Mouse (Mus musculus) inflammation-experienced regulatory T-cells, adult 6 months (primary cell): Measurements from ENCODE around the gene Syndig1. TPM values are rescaled to one million over a fixed set of nuclear protein-coding genes. Genes with fewer than 3 reads are reported as not detected.

Experiments
- ATAC-seq: one replicate; pipeline ENCODE4 v1.8.0; 2017
- polyA plus RNA-seq, 3 experiments: library from polyadenylated mRNA; unstranded; fragments of 100-300 nt; shearing (Covaris generic); gene quantifications; one replicate each; pipeline ENCODE4 v1.2.1; 2017

Gene Syndig1
- under 1 TPM in 1 of 3 experiments, not detected in 2; 0.16 TPM for polyA plus RNA-seq

- ATAC-seq, result no peak
These were observed at the start of gene Syndig1 for GRCm38 (mm10) chr2:149828911-149829310. TSS of gene Syndig1 (plus strand) at chr2:149829211.

DNA sequence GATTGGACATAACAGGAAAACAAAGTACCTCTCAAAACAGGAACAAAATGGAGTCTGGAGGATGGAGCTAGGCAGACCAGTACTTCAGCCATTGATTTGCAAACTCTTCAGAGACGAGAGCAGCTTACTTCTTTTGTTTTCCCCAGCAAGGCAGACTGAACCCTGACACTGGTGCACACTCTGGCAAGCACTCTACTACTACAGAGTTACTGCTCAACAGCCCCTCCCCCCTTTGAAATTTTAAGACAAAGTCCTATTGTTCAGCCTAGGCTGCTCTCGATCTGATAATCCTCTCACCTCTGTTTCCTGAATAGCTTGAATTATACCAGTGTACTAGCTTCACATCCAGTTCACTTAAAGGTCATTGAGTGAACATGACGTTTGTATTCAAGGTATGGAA is 30.4 kb upstream of the Syndig1 start:
- no peak for ATAC-seq

GRCm38 (mm10) chr2:149804599-149805140 is 24.3 kb upstream of the Syndig1 start:
- no peak for ATAC-seq

DNA sequence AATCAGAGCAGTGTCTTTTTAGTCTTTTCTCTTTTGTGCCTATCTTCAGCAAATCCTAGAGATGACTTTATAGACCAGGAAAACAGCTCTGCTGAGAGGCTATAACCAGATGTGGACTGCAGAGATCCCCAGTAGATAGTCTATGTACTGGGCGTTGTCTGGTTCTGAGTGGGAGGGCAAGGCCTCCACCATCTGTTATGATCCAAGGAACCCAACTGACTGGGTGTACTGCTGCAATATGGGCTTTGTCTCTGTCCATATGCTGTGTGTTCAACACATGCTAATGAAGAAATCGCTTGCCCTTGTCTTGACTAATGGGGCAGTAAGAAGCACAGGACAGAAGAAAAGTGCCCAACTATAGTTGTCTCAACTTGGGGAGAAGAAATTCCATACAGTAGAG is 23.8 kb upstream of the Syndig1 start:
- no peak for ATAC-seq

DNA sequence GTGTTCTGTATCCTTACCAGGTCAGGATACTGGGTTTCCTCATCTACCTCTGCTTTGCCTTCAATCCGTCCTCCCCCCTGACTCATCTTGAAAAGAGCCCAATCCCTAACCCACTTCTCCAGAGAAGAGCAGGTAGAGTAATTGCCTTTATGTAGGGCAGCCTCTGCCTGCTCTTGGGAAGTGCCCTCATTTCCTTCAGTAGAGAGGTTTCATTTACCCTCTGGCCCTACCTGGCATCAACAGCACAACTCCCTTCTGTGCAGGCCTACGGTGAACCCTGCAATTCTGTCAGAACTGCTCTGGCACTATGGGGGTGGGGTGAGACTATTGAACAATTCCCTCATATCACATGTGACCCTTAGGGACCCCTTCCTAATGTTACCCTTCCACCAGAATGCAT is 16.1 kb upstream of the Syndig1 start:
- ATAC-seq, result no peak

DNA sequence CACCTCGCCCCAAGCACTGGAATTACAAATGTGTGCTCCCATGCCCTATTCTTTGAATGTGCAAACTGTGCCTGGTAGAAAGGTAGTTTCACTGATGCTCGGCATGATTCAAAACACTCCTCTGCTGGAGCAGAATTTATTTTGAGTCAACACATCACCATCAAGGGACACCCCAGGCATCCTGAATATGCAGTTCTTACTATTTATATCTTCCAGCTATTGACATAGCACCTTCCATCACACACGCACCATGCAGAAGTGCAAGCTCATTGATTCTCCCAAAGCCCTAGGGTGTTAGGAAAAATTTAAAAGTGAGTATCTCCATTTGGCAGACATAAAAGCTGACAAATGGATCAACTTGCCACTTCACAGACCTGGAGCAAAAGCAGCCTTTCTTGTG is 10.6 kb upstream of the Syndig1 start:
- ATAC-seq, result no peak

DNA sequence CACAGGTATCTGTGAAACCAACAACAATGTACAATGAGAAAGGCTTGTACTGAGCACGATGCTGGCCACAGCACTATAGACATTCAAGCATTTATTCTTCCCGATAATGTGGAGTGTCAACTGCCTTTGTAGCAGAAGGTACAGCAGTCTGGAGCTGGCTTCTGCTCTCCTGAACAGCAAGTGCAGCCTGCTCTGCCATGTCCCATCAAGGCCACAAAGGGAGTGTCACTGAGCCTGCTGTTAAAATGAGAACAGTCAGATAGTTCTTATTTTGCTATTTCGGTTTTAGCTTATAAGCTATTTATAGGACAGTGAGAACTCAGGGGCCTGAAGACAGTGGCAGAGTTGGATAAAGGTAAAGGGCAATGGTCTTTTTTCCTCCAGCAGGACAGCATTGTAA is 9.3 kb upstream of the Syndig1 start:
- ATAC-seq, result no peak

GRCm38 (mm10) chr2:149820201-149820600 is 8.8 kb upstream of the Syndig1 start:
- no peak for ATAC-seq

GRCm38 (mm10) chr2:149829955-149830535 is 1.0 kb downstream of the Syndig1 start:
- no peak for ATAC-seq

DNA sequence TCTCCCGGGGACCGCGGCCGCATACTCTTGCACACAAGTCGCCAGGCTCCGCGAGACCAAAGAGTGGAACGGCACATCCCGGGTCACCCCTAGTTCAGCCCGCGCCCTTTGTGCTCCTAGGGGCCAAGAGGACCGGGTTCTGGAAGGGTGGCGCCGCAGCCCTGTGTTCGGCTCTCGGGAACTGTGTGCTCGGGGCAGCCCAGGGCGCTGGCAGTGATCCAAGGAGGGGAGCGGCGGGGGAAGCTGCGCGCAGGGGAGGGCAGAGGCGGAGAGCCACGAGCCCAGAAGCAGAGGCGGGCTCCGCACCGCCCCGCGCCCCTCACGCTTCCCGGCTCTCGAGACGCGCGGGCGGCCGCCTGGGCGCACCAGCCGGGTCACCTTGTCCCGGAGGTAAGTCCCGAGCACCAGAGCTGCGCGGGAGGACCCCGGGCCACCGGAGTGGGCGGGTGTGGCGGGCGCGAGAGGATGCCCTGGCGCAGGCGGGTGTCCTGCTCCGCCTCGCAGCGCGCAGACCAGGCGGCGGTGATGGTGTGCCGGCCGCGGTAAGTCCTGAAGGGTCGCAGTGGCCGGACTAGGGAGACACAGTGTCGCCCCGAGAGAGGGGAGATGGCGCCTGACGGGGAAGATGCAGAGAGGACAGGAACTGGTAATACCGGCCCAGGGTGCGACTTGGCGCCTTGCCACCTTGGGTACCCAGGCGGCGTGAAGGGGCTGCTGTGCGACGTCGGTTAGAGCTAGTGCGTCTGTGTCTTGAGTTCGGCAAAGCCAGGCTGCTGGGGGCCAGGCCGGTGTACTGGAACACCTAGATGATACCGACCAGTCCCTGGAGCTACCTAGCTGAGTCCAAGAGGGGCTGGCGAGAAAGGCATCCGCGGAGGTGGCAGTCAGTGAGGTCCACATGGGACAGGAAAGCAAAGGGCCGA is 1.8 kb downstream of the Syndig1 start, which contains the start of gene C530025M09Rik:
C530025M09Rik (minus strand) TSS at position 678 of the 923 bp plus-strand sequence.
- no peak for ATAC-seq

GRCm38 (mm10) chr2:149831459-149832245 is 2.6 kb downstream of the Syndig1 start:
- no peak for ATAC-seq

- ATAC-seq, result no peak
These were observed 3.3 kb downstream of the Syndig1 start for GRCm38 (mm10) chr2:149832301-149832700.

DNA sequence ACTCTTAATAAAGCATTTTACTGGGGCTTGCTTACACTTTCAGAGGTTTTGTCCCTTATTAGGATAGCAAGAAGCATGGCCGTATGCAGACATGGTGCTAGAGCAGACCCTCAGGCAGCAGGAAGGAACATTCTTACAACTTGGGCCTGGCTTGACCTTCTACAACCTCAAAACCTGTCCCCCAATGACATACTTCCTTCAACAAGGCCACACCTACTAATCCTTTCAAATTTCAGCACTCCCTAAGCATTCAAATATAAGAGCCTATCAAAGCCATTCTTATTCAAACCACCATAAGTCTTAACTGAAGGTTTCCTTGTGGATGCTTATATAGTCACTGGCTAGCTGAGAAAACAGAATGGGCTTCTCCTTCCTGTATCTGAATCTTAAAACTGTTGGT is 6.1 kb downstream of the Syndig1 start:
- ATAC-seq, result no peak

DNA sequence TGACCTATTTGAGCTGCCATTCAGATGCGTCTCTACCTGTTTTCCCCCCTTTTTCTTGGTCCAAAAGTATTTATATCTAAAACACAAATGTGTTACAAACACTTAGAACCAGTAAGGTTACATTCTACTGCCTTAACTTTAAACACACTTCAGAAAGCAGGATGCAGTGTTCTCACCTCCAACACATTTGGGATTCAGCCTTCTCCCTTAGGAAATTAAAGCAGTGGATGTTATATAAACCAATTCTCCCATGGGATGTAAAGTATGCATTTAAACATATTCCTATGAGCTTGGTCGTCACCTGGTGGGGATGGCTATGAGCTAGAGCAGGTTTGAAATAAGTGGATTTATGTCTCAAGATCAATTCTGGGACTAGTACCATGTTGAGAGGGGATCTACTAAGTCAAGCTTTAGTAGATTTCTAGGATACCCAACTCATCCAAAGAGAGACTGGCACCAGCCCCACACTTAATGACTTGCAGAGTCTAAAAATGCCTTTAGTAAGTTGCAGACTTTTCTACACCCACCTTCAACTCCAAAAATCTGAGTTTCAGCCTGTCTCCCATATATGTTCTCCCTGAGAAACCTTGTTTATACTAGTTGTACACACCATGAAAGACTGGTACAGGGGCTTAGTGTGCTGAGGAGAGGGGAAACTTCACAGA is 7.6 kb downstream of the Syndig1 start:
- no peak for ATAC-seq

GRCm38 (mm10) chr2:149839666-149840065 is 10.7 kb downstream of the Syndig1 start:
- no peak for ATAC-seq

DNA sequence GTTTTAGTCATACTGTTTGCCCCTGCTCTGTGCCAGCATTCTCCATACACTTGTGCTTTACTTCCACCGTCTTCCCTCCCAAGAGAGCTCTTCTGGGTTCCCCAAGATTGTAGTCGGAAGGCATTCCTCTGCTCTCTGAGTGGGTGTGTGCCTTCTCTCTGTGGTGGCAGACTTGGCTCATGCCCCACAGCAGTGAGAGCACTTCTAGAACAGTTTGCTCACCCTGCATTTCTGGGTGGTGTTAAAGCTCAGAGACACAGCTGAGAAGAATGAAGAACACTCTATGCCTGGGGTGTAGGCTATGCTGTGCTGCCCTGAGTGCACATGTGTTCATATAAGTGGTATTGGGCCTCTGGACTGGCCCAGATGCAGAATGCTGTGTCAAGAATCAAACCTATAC is 15.6 kb downstream of the Syndig1 start:
- no peak for ATAC-seq

DNA sequence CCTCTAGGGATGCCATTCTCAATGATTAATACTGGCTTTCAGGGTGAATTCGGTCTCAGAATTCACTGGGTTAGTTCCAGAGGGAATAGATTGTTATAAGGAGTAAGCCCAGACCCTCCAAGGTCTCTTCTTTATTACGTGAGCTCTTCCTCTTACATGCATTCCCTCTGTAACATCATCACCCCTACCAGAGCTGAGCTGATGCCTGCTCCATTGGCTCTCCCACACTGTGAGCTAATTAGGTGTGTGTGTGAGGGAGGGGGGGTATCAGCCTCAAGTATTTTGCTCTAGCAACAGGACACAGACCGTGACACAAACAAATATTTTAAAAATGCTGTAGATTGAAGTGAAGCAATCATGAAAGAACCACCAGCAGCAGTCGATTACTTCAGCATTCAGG is 19.8 kb downstream of the Syndig1 start:
- no peak for ATAC-seq

GRCm38 (mm10) chr2:149861002-149861401 is 32.0 kb downstream of the Syndig1 start:
- ATAC-seq, result no peak

GRCm38 (mm10) chr2:149865914-149866435 is 37.0 kb downstream of the Syndig1 start:
- no peak for ATAC-seq

DNA sequence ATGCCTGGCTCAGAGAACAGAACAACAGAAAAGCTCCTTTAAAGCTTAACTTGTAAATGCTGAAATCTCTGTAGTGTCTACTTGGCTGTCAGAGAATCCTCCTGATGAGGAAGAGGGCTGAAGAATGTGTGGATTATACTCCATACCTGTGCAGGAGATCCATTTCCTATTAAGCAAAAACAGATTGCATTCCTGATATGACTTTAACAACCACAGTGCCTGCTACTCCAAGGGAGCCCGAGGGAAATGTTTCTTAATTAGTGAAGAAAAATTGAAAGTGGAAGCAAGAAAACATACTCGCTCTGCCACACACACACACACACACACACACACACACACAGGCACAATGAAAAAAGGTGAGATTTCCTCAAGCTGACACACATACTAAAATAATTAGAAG is 41.5 kb downstream of the Syndig1 start:
- no peak for ATAC-seq

DNA sequence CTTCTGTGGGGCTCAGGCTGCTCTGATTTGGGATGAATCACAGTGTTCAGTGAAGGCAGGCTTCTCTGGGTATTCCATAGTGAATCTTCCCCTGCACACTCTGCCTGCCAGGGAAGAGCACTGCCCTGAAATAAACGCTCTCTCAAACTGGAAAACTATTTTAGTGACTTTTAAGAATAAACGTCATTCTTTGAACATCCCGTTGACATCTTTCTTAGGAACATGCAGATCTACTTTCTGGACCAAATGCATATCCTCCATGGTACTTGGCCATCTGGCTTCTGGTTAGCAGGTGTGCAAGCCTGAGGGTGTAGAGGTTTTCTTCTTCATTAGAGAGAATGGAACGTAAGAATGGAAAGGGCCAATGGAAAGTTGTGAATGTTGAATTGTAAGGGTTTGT is 43.5 kb downstream of the Syndig1 start:
- ATAC-seq, result no peak

DNA sequence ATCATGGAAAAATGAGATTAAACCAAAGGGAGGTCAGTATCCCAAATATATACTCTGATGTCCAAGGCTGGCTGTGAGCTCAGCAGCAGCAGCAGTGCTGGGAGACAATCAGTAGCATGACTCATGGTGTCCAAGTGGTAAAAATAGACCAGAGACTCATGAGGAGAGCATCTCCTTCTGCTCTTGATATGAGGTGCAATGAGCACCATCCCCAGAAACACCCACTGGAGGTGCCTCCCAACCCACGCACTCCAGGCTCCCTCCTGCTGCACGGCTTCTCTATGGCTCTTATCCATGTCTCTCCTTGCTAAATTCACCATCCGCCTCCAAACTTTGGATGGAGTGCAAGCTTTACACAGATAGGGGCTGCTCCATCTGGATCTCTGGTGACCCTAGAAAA is 44.3 kb downstream of the Syndig1 start:
- no peak for ATAC-seq
